Mouse (Mus musculus) myocyte (in vitro differentiated cells): Measurements from ENCODE around the gene Krtap28-10.

Experiments
- CEBPB ChIP-seq: IDR thresholded peaks from 2 replicates; pipeline ENCODE4 v1.6.1; 2011; ENCODE audit warnings: mild to moderate bottlenecking, moderate library complexity; ENCODE audit not compliant: poor library complexity, insufficient read depth, severe bottlenecking
- E2F4 ChIP-seq: IDR thresholded peaks from one replicate; pipeline ENCODE4 v1.6.1; 2011; ENCODE audit warnings: mild to moderate bottlenecking, control low read depth, moderate library complexity; ENCODE audit not compliant: insufficient read depth
- MAX ChIP-seq: IDR thresholded peaks from one replicate; pipeline ENCODE4 v1.6.1; 2011; ENCODE audit warnings: low read depth, mild to moderate bottlenecking, control low read depth
- MYOD1 ChIP-seq, 3 experiments: IDR thresholded peaks; one replicate each; pipeline ENCODE4 v1.6.1; 2011; ENCODE audit warnings: control low read depth in 2 of 3, low read depth in 2 of 3, mild to moderate bottlenecking in 2 of 3, moderate library complexity in 1 of 3; ENCODE audit not compliant: insufficient read length in 2 of 3, control insufficient read depth in 1 of 3
- MYOG ChIP-seq, 3 experiments: IDR thresholded peaks; one replicate each; pipeline ENCODE4 v1.6.1; 2011; ENCODE audit warnings: control low read depth in 2 of 3, low read depth in 2 of 3, mild to moderate bottlenecking in 2 of 3; ENCODE audit not compliant: insufficient read length in 2 of 3, control insufficient read depth in 1 of 3, insufficient read depth in 1 of 3
- POLR2A ChIP-seq: IDR thresholded peaks from one replicate; pipeline ENCODE4 v1.6.1; 2011; ENCODE audit warnings: low read depth, mild to moderate bottlenecking, control low read depth, moderate library complexity; ENCODE audit not compliant: insufficient read length
- POLR2AphosphoS2 ChIP-seq: IDR thresholded peaks from one replicate; pipeline ENCODE4 v1.6.1; 2011; ENCODE audit warnings: low read depth, control low read depth; ENCODE audit not compliant: insufficient read length
- REST ChIP-seq: IDR thresholded peaks from one replicate; pipeline ENCODE4 v1.6.1; 2011; ENCODE audit warnings: mild to moderate bottlenecking, control low read depth, moderate library complexity; ENCODE audit not compliant: insufficient read depth, insufficient read length
- SRF ChIP-seq: IDR thresholded peaks from one replicate; pipeline ENCODE4 v1.6.1; 2011; ENCODE audit warnings: low read depth; ENCODE audit not compliant: control insufficient read depth, insufficient read length
- TCF12 ChIP-seq: IDR thresholded peaks from one replicate; pipeline ENCODE4 v1.6.1; 2011; ENCODE audit warnings: mild to moderate bottlenecking, control low read depth; ENCODE audit not compliant: poor library complexity, insufficient read depth, severe bottlenecking
- TCF3 ChIP-seq: IDR thresholded peaks from one replicate; pipeline ENCODE4 v1.6.1; 2011; ENCODE audit warnings: low read depth, control low read depth; ENCODE audit not compliant: insufficient read length
- USF1 ChIP-seq: IDR thresholded peaks from one replicate; pipeline ENCODE4 v1.6.1; 2011; ENCODE audit warnings: low read depth, mild to moderate bottlenecking, control low read depth, moderate library complexity

- TF ChIP-seq TCF12: no peak
- TF ChIP-seq CEBPB: no peak
- TF ChIP-seq POLR2A: no peak
- no peak for TF ChIP-seq REST
- no peak for TF ChIP-seq MAX
- no peak for TF ChIP-seq MYOG (IDR thresholded peaks at IDR 0.05; ENCODE audit: control insufficient read depth in 1 of 3, insufficient read depth in 1 of 3, insufficient read length in 2 of 3, low read depth in 2 of 3)
- TF ChIP-seq POLR2AphosphoS2: no peak
- TF ChIP-seq USF1: no peak
- no peak for TF ChIP-seq E2F4
- TF ChIP-seq MYOD1 (IDR thresholded peaks at IDR 0.05; ENCODE audit: control insufficient read depth in 1 of 3, insufficient read length in 2 of 3, low read depth in 2 of 3): no peak
- no peak for TF ChIP-seq SRF
- TF ChIP-seq TCF3: no peak
These were observed 27.8 kb downstream of the Krtap28-10 start for GRCm38 (mm10) chr1:83014477-83014876.
